Mouse (Mus musculus) ES-Bruce4 (cell line): ENCODE measurements around the gene Ptprg.

ENCODE experiments used
- CTCF ChIP-seq: IDR thresholded peaks from one replicate; pipeline ENCODE4 v1.8.1; 2011; ENCODE audit warnings: low read depth, low read length
- POLR2A ChIP-seq: IDR thresholded peaks from one replicate; pipeline ENCODE4 v1.8.1; 2011; ENCODE audit warnings: low read length; ENCODE audit not compliant: insufficient read depth

GRCm38 (mm10) chr14:11577910-11578309 lies 24.6 kb downstream of the Ptprg start:
- TF ChIP-seq CTCF (no peak), POLR2A (no peak)
